Mouse (Mus musculus) lung, postnatal 0 days (tissue): ENCODE data around the gene Vwa3b. TPM values are rescaled to one million over a fixed set of nuclear protein-coding genes. Genes with fewer than 3 reads are reported as not detected.

Experiments used
- ATAC-seq: fragments of 200-750 bp; cut with Nextera tagmentation; 2 replicates; pipeline ENCODE4 v1.8.0; 2017; ENCODE audit warnings: moderate library complexity
- DNase-seq: peaks from one replicate; pipeline ENCODE4 v3.0.0-alpha.2; 2016; ENCODE audit warnings: low spot score
- H3K27ac ChIP-seq: fragments of 300-500 bp; sonication (generic); 2 replicates; pipeline ENCODE4 v1.5.1; 2014; ENCODE audit warnings: antibody characterized with exemption, mild to moderate bottlenecking, low read length, mixed read lengths
- H3K27me3 ChIP-seq: fragments of 300-500 bp; sonication (generic); replicated peaks from 2 replicates; pipeline ENCODE4 v1.6.1; 2014; ENCODE audit warnings: low read length, mixed read lengths; ENCODE audit not compliant: insufficient read depth
- H3K36me3 ChIP-seq: fragments of 300-500 bp; sonication (generic); 2 replicates; pipeline ENCODE4 v1.6.1; 2014; ENCODE audit warnings: low read length, mixed read lengths; ENCODE audit not compliant: insufficient read depth
- H3K4me1 ChIP-seq: fragments of 300-500 bp; sonication (generic); 2 replicates; pipeline ENCODE4 v1.6.1; 2014; ENCODE audit warnings: antibody characterized with exemption, low read depth, low read length, mixed read lengths; ENCODE audit not compliant: insufficient read depth
- H3K4me2 ChIP-seq: fragments of 300-500 bp; sonication (generic); replicated peaks from 2 replicates; pipeline ENCODE4 v1.6.1; 2014; ENCODE audit warnings: low read depth, mild to moderate bottlenecking, low read length, moderate library complexity, mixed read lengths
- H3K4me3 ChIP-seq: fragments of 300-500 bp; sonication (generic); 2 replicates; pipeline ENCODE4 v1.5.1; 2014; ENCODE audit warnings: low read depth, low read length
- H3K9ac ChIP-seq: fragments of 300-500 bp; sonication (generic); replicated peaks from 2 replicates; pipeline ENCODE4 v1.6.1; 2014; ENCODE audit warnings: low read depth, mild to moderate bottlenecking
- H3K9me3 ChIP-seq: fragments of 300-500 bp; sonication (generic); 2 replicates; pipeline ENCODE4 v1.6.1; 2016; ENCODE audit warnings: low read length, mixed read lengths
- CTCF ChIP-seq: IDR thresholded peaks from 2 replicates; pipeline ENCODE4 v1.5.1; 2016; ENCODE audit warnings: antibody characterized with exemption, mild to moderate bottlenecking
- EP300 ChIP-seq: IDR thresholded peaks from 2 replicates; pipeline ENCODE4 v1.6.1; 2016; ENCODE audit warnings: antibody characterized with exemption, mild to moderate bottlenecking, control low read depth
- WGBS: fragments of 180-500 bp; shearing (Covaris S2); extraction: QIAGEN DNeasy Blood & Tissue Kit; methylation state at CpG from one replicate; pipeline ENCODE4 v1.1.7; 2014; 5-methylcytosine and 5-hydroxymethylcytosine counted together
- polyA plus RNA-seq: library from polyadenylated mRNA; unstranded; fragments of >200 nt; fragmentation: Nextera tagmentation; extraction: Ambion mirVana; gene quantifications from 2 replicates; pipeline ENCODE4 v1.2.1, GENCODE M21; 2015

Vwa3b gene
- polyA plus RNA-seq, 1 experiment from 2014 or later = 1.4 TPM

GRCm38 (mm10) chr1:37084075-37084474 is 57.7 kb downstream of the Vwa3b start:
- TF ChIP-seq CTCF (no peak), EP300 (no peak)
- Histone ChIP-seq H3K9ac (no peak overlapping the region), H3K4me2 (no peak overlapping the region), H3K36me3 (no peaks in the 10 kb centered on the region), H3K4me3 (no peak overlapping the region), H3K27me3 (no peaks in the 10 kb centered on the region), H3K9me3 (no peaks in the 10 kb centered on the region), H3K27ac (no peak overlapping the region), H3K4me1 (no peaks in the 10 kb centered on the region)
- no peak for DNase-seq
- no peak for ATAC-seq
- WGBS = 29% methylated on average over 2 of the region's 2 CpGs

GRCm38 (mm10) chr1:37085171-37085570 is 58.8 kb downstream of the Vwa3b start:
- Histone ChIP-seq H3K36me3 (no peaks in the 10 kb centered on the region), H3K27ac (no peak overlapping the region), H3K27me3 (no peaks in the 10 kb centered on the region), H3K9ac (no peak overlapping the region), H3K9me3 (no peaks in the 10 kb centered on the region), H3K4me3 (no peak overlapping the region), H3K4me1 (no peaks in the 10 kb centered on the region), H3K4me2 (no peak overlapping the region)
- ATAC-seq (no peak), DNase-seq (no peak)
- TF ChIP-seq EP300 (no peak), CTCF (no peak)
- 55% methylated on average over 7 of the region's 7 CpGs for WGBS

- Histone ChIP-seq H3K4me2 (no peak overlapping the region), H3K27me3 (no peaks in the 10 kb centered on the region), H3K9me3 (no peaks in the 10 kb centered on the region), H3K36me3 (no peaks in the 10 kb centered on the region), H3K9ac (no peak overlapping the region), H3K4me3 (no peak overlapping the region), H3K27ac (no peak overlapping the region), H3K4me1 (no peaks in the 10 kb centered on the region)
- DNase-seq (no peak), ATAC-seq (no peak)
- 74% methylated on average over 5 of the region's 5 CpGs for WGBS
- TF ChIP-seq EP300 (no peak), CTCF (no peak)
Observed at GRCm38 (mm10) chr1:37089191-37089590, 62.8 kb downstream of the Vwa3b start.

GRCm38 (mm10) chr1:37097382-37098093 is 71.1 kb downstream of the Vwa3b start:
- 79% methylated on average over 17 of the region's 17 CpGs for WGBS
- TF ChIP-seq EP300 (no peak), CTCF (no peak)
- Histone ChIP-seq H3K4me2 (no peak overlapping the region), H3K27ac (no peak overlapping the region), H3K4me1 (no peaks in the 10 kb centered on the region), H3K9ac (no peak overlapping the region), H3K4me3 (no peak overlapping the region), H3K36me3 (no peaks in the 10 kb centered on the region), H3K9me3 (no peaks in the 10 kb centered on the region), H3K27me3 (no peaks in the 10 kb centered on the region)
- DNase-seq (no peak), ATAC-seq (no peak)

GRCm38 (mm10) chr1:37098094-37098555 is 71.7 kb downstream of the Vwa3b start:
- no peaks in the 10 kb centered on the region for H3K36me3 ChIP-seq
- DNase-seq (no peak), ATAC-seq (no peak)
- H3K27me3 ChIP-seq = no peaks in the 10 kb centered on the region
- 91% methylated on average over 4 of the region's 4 CpGs for WGBS
- H3K9ac ChIP-seq = no peak overlapping the region
- no peaks in the 10 kb centered on the region for H3K4me1 ChIP-seq
- H3K27ac ChIP-seq = no peak overlapping the region
- no peaks in the 10 kb centered on the region for H3K9me3 ChIP-seq
- H3K4me3 ChIP-seq = no peak overlapping the region
- H3K4me2 ChIP-seq = no peak overlapping the region
- TF ChIP-seq CTCF (no peak), EP300 (no peak)

- WGBS = 89% methylated on average over 6 of the region's 6 CpGs
- no peak overlapping the region for H3K9ac ChIP-seq
- TF ChIP-seq CTCF (no peak), EP300 (no peak)
Observed at GRCm38 (mm10) chr1:37100361-37100760, 74.0 kb downstream of the Vwa3b start.

GRCm38 (mm10) chr1:37101016-37101415 is 74.6 kb downstream of the Vwa3b start:
- Histone ChIP-seq H3K36me3 (no peaks in the 10 kb centered on the region), H3K9ac (no peak overlapping the region), H3K4me1 (no peaks in the 10 kb centered on the region), H3K27me3 (no peaks in the 10 kb centered on the region), H3K27ac (no peak overlapping the region), H3K9me3 (no peaks in the 10 kb centered on the region), H3K4me2 (no peak overlapping the region), H3K4me3 (no peak overlapping the region)
- ATAC-seq (no peak), DNase-seq (no peak)
- TF ChIP-seq EP300 = no peak
- no peak for TF ChIP-seq CTCF
- WGBS = 82% methylated on average over 8 of the region's 8 CpGs

More at GRCm38 (mm10) chr1:37100361-37100760, 74.0 kb downstream of the Vwa3b start:
- Histone ChIP-seq H3K36me3 (no peaks in the 10 kb centered on the region), H3K4me2 (no peak overlapping the region), H3K27ac (no peak overlapping the region), H3K4me3 (no peak overlapping the region), H3K9me3 (no peaks in the 10 kb centered on the region), H3K27me3 (no peaks in the 10 kb centered on the region), H3K4me1 (no peaks in the 10 kb centered on the region)
- no peak for ATAC-seq
- DNase-seq = no peak
